Mouse (Mus musculus) CD8-positive naive resting alpha-beta T cell, adult 2 months (primary cell): Measurements from ENCODE around the gene Nuak2.

Source experiments
- DNase-seq, 2 experiments: peaks; one replicate each; pipeline ENCODE4 v3.0.0; 2022; ENCODE audit warnings: low read depth in 2 of 2, low spot score in 2 of 2

Gene Nuak2

DNA sequence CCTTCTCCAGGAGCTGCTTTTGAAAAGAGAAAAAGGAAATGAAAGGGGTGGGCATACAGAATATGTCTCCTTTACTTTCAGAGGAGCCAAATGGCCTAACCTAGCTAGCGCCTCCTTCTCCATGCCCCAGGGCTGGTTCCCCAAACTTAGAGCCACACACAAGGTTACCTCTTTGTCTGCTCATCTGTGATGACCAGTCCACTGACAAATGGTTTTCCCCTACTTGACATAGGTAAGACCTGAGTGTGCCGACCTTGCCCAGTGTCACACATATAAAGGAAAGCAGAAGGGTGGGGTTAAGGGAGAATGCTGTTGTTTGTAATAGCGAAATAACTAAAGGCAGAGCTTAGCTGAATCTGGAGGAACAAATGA is 58.9 kb downstream of the Nuak2 start:
- no peak for DNase-seq

DNA sequence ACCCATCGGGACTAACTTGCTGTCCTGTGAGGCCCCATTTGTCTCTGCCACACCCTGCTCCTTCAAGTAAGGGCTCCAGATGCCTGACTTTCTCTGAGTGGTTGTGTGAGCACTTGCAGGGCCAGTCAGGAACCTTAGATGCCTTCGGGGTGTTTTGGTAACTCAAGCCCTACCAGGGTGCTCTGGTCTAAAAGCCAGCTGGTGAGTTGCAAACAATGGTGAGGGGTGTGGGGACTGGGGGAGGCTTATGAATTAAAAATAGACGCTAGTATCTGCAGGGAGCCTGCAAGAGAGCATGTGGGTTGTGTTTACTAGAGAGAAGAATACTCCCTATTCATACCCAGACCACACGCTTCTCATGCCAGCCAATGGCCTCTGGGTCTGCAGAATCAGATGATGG is 59.3 kb downstream of the Nuak2 start:
- no peak for DNase-seq

DNA sequence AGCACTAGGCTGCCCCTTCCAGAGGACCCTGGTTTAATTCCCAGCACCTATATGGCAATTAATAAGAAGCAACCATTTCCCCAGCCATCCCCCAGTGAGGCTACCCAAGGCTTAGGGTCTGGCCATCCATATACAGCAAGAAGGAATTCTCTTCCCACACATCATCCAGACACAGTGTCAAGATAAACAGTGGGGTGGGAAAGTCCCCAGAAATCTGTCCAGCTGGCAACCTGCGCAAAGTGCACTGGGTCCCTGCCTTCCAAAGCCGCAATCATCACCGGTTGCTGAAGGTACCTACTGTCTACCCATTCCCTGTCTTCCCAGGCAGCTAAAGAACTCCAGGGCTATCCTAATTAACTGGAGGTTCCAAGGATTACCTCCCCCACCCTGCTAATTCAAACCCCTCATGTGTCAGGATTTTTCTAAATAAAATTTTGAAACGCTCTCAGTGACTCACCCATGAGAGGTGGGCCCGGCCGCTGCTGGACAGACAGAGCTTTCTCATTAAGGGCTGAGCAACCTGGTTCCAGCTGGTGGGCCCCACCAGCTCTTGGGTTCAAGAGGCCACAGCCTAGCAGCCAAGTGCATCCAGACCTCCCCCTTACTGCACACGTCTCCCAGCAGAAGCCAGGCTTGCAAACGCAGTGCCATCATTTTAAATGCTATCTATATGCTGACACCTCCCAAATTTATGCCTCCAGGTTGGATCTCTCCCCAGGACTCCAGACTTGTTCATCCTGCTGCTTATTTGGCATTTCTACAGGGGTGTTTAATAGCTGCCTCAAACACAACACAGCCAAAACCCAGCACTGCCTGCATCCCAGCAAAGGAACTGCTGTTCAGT is 60.5 kb downstream of the Nuak2 start:
- no peak for DNase-seq

DNA sequence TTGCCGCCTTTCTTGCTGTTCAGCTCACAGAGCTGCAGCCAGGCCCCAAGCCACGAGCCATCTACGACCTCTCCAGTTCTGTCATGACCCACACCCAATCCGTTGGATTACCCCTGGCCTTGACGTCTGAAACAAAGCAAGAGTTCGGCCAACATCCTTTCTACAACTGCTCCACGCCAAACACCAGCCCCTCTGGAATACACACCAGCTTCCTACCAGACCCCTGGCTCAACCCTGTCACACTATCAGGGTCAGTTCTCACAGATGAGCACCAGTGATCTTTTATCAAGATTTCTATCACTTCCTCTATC is 61.1 kb downstream of the Nuak2 start:
- DNase-seq, result no peak

DNA sequence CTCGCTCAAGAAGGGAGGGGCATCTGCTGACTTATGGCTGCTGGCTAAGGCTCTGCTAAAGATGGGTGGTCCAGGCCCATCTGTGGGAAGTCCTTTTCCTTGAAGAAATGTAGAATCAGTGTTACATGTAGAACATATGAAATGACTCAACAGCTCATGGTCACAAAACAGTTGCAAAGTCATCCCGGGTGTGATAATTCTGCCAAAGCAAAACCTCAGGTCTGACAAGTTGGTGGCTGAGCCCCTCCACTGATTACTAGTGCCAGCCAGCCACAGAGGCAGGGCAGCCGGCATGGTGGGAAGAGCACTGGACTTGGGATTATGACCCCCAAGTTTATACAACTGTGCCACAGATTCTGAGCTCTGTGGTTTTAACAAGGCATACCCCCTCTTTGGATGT is 61.9 kb downstream of the Nuak2 start:
- DNase-seq, result no peak

DNA sequence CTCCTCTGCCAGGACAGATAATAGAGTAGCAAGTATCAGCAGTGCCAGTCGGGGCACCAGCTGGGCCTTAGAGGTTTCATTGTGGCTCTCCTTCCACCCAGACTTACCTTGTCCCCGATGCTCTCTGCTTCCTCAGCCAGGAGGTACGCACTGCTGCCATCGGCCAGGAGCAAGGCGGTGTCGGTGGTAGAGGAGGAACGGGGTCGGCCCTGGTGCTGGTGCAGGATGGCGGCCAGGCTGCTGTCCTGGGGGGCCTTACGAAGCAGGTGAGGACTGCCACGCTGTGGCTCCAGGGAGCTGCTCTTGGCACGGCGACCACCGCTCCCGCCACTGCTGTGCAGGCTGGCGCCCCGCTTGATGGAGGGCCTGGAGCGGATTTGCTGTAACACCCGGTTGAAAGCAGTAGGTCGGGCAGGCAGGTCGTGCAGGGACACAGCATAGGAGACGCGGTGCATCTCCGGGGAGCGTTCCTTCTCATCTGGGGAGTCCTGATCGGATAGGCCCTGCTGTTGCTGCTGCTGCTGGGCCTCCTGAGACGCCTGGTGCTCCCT is 64.7 kb downstream of the Nuak2 start:
- no peak for DNase-seq

DNA sequence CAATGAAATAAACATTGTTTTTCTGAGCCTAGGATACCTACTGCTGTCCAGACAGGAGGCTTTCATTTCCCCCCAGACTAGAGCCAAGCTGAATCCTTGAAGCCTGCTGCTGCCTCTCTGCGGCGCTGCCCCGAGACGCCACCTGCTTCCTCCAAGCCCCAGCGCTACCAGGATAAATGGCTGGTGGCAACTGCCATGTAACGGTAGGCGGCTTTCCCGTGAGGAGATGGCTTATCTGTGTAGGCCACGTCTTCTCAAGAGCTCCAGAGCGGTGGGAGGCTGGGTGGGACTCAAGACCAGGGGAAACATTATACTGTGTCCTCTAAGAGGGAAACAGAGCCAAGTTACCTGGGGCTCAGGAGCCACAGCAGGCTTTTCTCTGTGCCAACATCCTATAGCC is 66.0 kb downstream of the Nuak2 start:
- DNase-seq, result no peak
